Mouse (Mus musculus) C2C12 (cell line): ENCODE measurements around the gene Plcd4. TPM values are rescaled to one million over a fixed set of nuclear protein-coding genes. Genes with fewer than 3 reads are reported as not detected.

Source experiments
- H3K27me3 ChIP-seq: one replicate; pipeline ENCODE4 v1.6.1; 2011; ENCODE audit not compliant: control insufficient read depth, insufficient read depth, insufficient read length
- H3K36me3 ChIP-seq: one replicate; pipeline ENCODE4 v1.6.1; 2011; ENCODE audit not compliant: control insufficient read depth, insufficient read depth
- H3K4me3 ChIP-seq: one replicate; pipeline ENCODE4 v1.5.1; 2011; ENCODE audit warnings: mild to moderate bottlenecking, control low read depth; ENCODE audit not compliant: poor library complexity, insufficient read depth, severe bottlenecking
- H3K79me2 ChIP-seq: one replicate; pipeline ENCODE4 v1.6.1; 2011; ENCODE audit not compliant: control insufficient read depth, insufficient read depth
- H3K79me3 ChIP-seq: one replicate; pipeline ENCODE4 v1.6.1; 2011; ENCODE audit warnings: low read depth, control low read depth
- H3ac ChIP-seq: one replicate; pipeline ENCODE3; 2011; ENCODE audit warnings: low read depth; ENCODE audit not compliant: control insufficient read depth, insufficient read length
- CEBPB ChIP-seq: IDR thresholded peaks from one replicate; pipeline ENCODE4 v1.6.1; 2011; ENCODE audit warnings: low read depth, mild to moderate bottlenecking, control low read depth, moderate library complexity
- CTCF ChIP-seq: IDR thresholded peaks from one replicate; pipeline ENCODE4 v1.5.1; 2011; ENCODE audit not compliant: control insufficient read depth, insufficient read depth, insufficient read length
- FOSL1 ChIP-seq: IDR thresholded peaks from one replicate; pipeline ENCODE4 v1.8.0; 2011; ENCODE audit warnings: mild to moderate bottlenecking, low read length; ENCODE audit not compliant: poor library complexity, insufficient read depth, severe bottlenecking
- MAX ChIP-seq: IDR thresholded peaks from one replicate; pipeline ENCODE4 v1.6.1; 2011; ENCODE audit warnings: mild to moderate bottlenecking, control low read depth
- MYOD1 ChIP-seq: IDR thresholded peaks from one replicate; pipeline ENCODE4 v1.6.1; 2011; ENCODE audit warnings: low read depth; ENCODE audit not compliant: control insufficient read depth, insufficient read length
- MYOG ChIP-seq: IDR thresholded peaks from one replicate; pipeline ENCODE4 v1.6.1; 2011; ENCODE audit not compliant: control insufficient read depth, insufficient read length; ENCODE audit errors: extremely low read depth
- USF1 ChIP-seq: IDR thresholded peaks from one replicate; pipeline ENCODE4 v1.6.1; 2011; ENCODE audit warnings: low read depth, mild to moderate bottlenecking, control low read depth, moderate library complexity
- long read RNA-seq, 2 experiments: library from polyadenylated mRNA; unstranded; transcript quantifications; one replicate each; pipeline ENCODE4 v2.0.0; 2019 to 2020
- polyA plus RNA-seq: library from polyadenylated mRNA; unstranded; fragments of >200 nt; fragmentation: generic; extraction: Trizol; gene quantifications from one replicate; pipeline ENCODE4 v1.2.1, GENCODE M21; 2012; ENCODE audit warnings: missing spikeins

Gene Plcd4
- polyA plus RNA-seq: 0.33 TPM
- long read RNA-seq, experiment 1: 0 reads
- long read RNA-seq, experiment 2: 0 reads

- Histone ChIP-seq H3K4me3 (no peak within 1 kb of the TSS), H3K79me3 (no peaks in the 10 kb centered on the region), H3K36me3 (no peaks in the 10 kb centered on the region), H3K27me3 (peaks cover 9% of the 10 kb centered on the region), H3ac (no peak within 1 kb of the TSS), H3K79me2 (no peaks in the 10 kb centered on the region)
- TF ChIP-seq USF1 (no peak), CTCF (no peak), CEBPB (no peak), FOSL1 (no peak), MYOG (no peak), MYOD1 (no peak), MAX (no peak)
These were observed at the start of gene Plcd4 for GRCm38 (mm10) chr1:74542451-74542961. TSS of gene Plcd4 (plus strand) at chr1:74542888.

GRCm38 (mm10) chr1:74501106-74501505 lies 41.6 kb upstream of the Plcd4 start:
- Histone ChIP-seq H3K27me3 (no peaks in the 10 kb centered on the region), H3K79me3 (peaks cover 47% of the 10 kb centered on the region), H3K36me3 (peaks cover 49% of the 10 kb centered on the region), H3ac (no peak overlapping the region), H3K4me3 (no peak overlapping the region), H3K79me2 (peaks cover 78% of the 10 kb centered on the region)
- TF ChIP-seq CEBPB (no peak), USF1 (no peak), MAX (no peak), MYOG (no peak), MYOD1 (no peak), FOSL1 (no peak), CTCF (no peak)

GRCm38 (mm10) chr1:74505393-74505720 lies 37.3 kb upstream of the Plcd4 start:
- Histone ChIP-seq H3ac (peak overlapping the region; percentile 85), H3K4me3 (peak overlapping the region; percentile 78), H3K79me2 (peaks cover 96% of the 10 kb centered on the region), H3K27me3 (no peaks in the 10 kb centered on the region), H3K79me3 (peaks cover 82% of the 10 kb centered on the region), H3K36me3 (peaks cover 37% of the 10 kb centered on the region)
- no peak for TF ChIP-seq CTCF
- no peak for TF ChIP-seq FOSL1
- TF ChIP-seq USF1: no peak
- no peak for TF ChIP-seq CEBPB
- TF ChIP-seq MYOG: no peak
- no peak for TF ChIP-seq MYOD1

- Histone ChIP-seq H3K4me3 (peak within 1 kb of the TSS; percentile 95), H3K79me2 (peaks cover 96% of the 10 kb centered on the region), H3K79me3 (peaks cover 83% of the 10 kb centered on the region), H3ac (peak within 1 kb of the TSS; percentile 97), H3K36me3 (peaks cover 37% of the 10 kb centered on the region), H3K27me3 (no peaks in the 10 kb centered on the region)
- TF ChIP-seq MYOD1 (no peak), MAX (peak; percentile 83)
These were observed 36.8 kb upstream of the Plcd4 start, which contains the start of gene Cnot9 for GRCm38 (mm10) chr1:74505721-74506464. TSS of gene Cnot9 (plus strand) at chr1:74506058.

- peaks cover 84% of the 10 kb centered on the region for H3K79me3 ChIP-seq
- peaks cover 96% of the 10 kb centered on the region for H3K79me2 ChIP-seq
- peaks cover 37% of the 10 kb centered on the region for H3K36me3 ChIP-seq
- peak overlapping the region; percentile 97 for H3ac ChIP-seq
- H3K4me3 ChIP-seq: peak overlapping the region; percentile 95
- no peaks in the 10 kb centered on the region for H3K27me3 ChIP-seq
- TF ChIP-seq MYOD1 (no peak), CTCF (no peak), USF1 (no peak), CEBPB (no peak), FOSL1 (no peak), MAX (no peak), MYOG (no peak)
These were observed 36.2 kb upstream of the Plcd4 start for GRCm38 (mm10) chr1:74506471-74506881.
